Mouse (Mus musculus): ENCODE results near the gene Dgki. TPM values are rescaled to one million over a fixed set of nuclear protein-coding genes. Genes with fewer than 3 reads are reported as not detected.

Gene Dgki
- polyA plus RNA-seq, 1 experiment from 2014 or later, result 4.0 TPM

DNA sequence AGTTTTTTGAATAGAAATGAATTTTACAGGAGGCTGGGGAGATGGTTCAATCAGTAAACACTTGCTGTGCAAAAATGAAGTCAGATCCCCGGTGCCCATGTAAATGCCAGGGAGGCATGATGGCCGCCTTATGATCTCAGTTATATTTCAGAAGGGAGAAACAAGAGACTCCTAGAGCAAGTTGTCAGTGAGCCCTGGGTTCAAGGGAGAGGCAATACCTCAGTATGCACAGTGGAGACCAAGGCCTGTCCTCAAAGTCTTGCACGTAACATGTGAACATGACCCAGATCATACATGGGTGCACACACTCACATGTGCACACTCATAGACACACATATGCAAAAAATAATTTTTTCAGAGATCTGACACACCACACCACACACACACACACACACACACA lies 9.3 kb downstream of the Dgki start:
- H3K27me3 ChIP-seq, result no peaks in the 10 kb centered on the region
- no peak for ATAC-seq (ENCODE audit: low FRiP score)
- 97% methylated on average over 3 of the region's 3 CpGs for WGBS
- no peak overlapping the region for H3K4me3 ChIP-seq (replicated peaks)
- H3K9me3 ChIP-seq, result no peaks in the 10 kb centered on the region
- H3K36me3 ChIP-seq (replicated peaks), result no peaks in the 10 kb centered on the region
- no peak overlapping the region for H3K9ac ChIP-seq
- peaks cover 7% of the 10 kb centered on the region for H3K4me1 ChIP-seq
- H3K27ac ChIP-seq, result no peak overlapping the region
- H3K4me2 ChIP-seq, result no peak overlapping the region

DNA sequence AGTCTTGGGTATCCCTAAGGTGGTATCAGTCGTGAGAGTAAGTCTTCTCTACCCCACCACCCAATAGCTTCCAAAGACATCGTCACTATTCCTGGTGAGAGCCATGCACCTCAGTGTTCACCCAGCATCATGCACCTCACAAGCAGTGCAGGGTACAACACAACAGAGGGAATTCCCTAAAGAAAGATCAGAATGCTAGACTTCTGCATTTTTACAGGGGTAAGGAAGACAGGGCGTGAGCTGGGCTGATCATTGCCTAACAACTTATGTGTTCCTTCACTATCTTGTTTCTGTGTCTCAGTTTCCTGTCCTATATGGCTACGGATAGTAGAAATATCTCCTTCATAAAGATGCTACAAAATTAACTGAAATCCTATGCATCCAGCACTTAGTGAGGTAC lies 13.8 kb downstream of the Dgki start:
- Histone ChIP-seq H3K4me2 (no peak overlapping the region), H3K4me3 (replicated peaks) (no peak overlapping the region), H3K36me3 (replicated peaks) (no peaks in the 10 kb centered on the region), H3K4me1 (no peaks in the 10 kb centered on the region), H3K9ac (no peak overlapping the region), H3K27me3 (no peaks in the 10 kb centered on the region), H3K9me3 (no peaks in the 10 kb centered on the region), H3K27ac (no peak overlapping the region)
- no peak for ATAC-seq (ENCODE audit: low FRiP score)
- 90% methylated on average over 4 of the region's 4 CpGs for WGBS

DNA sequence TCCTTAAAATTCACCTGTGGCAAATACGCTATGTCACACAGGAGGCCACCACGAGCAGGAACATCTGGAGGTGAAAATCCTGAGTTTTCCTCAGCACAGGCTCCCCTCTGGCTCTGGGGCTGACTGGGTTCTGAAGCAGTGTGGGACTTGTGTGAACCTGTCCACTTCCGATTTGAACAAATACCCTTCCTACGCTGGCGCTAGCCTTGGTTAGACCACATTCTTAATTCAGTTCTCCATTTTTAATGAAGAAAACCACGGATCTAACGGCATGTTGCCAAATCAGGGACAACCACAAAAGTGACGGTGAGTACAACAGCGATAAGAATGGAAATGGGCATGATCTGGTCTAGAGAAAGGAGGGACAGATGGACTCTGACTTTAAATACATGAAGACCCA lies 15.1 kb downstream of the Dgki start:
- H3K4me3 ChIP-seq (replicated peaks), result no peak overlapping the region
- H3K36me3 ChIP-seq (replicated peaks), result no peaks in the 10 kb centered on the region
- H3K27me3 ChIP-seq, result no peaks in the 10 kb centered on the region
- H3K4me2 ChIP-seq, result no peak overlapping the region
- H3K4me1 ChIP-seq, result no peaks in the 10 kb centered on the region
- H3K9me3 ChIP-seq, result no peaks in the 10 kb centered on the region
- no peak for ATAC-seq (ENCODE audit: low FRiP score)
- H3K9ac ChIP-seq, result no peak overlapping the region
- 93% methylated on average over 9 of the region's 9 CpGs for WGBS
- H3K27ac ChIP-seq, result no peak overlapping the region

DNA sequence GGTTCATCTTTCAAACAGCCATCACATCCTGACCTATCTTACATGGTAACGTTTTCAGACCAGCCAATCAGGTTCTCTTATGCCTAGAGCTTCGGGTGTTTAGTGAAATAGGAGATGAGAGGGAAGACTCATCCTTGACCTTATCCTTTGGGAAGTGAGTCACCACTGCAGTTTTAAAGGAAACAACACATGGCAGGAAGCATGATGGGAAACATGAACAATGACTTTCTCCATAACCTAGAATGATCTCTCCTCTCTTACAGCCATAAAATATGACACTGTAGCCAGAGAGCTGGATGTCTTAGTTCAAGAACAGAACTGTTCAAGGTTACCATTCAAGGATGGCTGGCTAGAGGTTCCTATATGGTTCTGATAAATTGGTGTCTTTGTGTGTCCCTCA lies 16.6 kb downstream of the Dgki start:
- Histone ChIP-seq H3K9ac (no peak overlapping the region), H3K4me1 (no peaks in the 10 kb centered on the region)

DNA sequence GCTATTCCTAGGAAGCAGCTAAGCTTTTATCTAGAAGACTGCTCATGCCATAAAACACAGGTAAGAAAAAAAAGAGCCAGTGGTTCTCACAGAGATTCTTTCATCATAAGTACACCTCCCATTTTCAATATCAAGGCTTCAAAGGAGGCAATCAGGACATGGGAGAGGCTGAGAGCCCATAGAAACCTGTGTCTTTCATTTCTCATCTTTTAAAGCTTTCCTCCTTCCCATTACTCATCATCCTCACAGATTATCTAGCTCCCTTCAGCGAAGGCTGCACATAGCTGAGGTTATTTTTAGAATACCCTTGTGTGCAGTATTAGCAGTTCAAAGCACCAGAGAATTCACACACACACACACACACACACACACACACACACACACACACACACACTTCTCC lies 17.3 kb downstream of the Dgki start:
- H3K27ac ChIP-seq, result no peak overlapping the region
- 67% methylated on average over 1 of the region's 1 CpGs for WGBS
- no peak overlapping the region for H3K4me2 ChIP-seq
- no peaks in the 10 kb centered on the region for H3K27me3 ChIP-seq
- ATAC-seq (ENCODE audit: low FRiP score), result no peak
- H3K4me1 ChIP-seq, result no peaks in the 10 kb centered on the region
- H3K9me3 ChIP-seq, result no peaks in the 10 kb centered on the region
- H3K4me3 ChIP-seq (replicated peaks), result no peak overlapping the region
- H3K9ac ChIP-seq, result no peak overlapping the region
- no peaks in the 10 kb centered on the region for H3K36me3 ChIP-seq (replicated peaks)

More for the DNA sequence above, 16.6 kb downstream of the Dgki start:
- Histone ChIP-seq H3K4me2 (no peak overlapping the region), H3K27me3 (no peaks in the 10 kb centered on the region), H3K27ac (no peak overlapping the region), H3K36me3 (replicated peaks) (no peaks in the 10 kb centered on the region), H3K4me3 (replicated peaks) (no peak overlapping the region), H3K9me3 (no peaks in the 10 kb centered on the region)
- 75% methylated on average over 2 of the region's 2 CpGs for WGBS
- ATAC-seq (ENCODE audit: low FRiP score), result no peak

DNA sequence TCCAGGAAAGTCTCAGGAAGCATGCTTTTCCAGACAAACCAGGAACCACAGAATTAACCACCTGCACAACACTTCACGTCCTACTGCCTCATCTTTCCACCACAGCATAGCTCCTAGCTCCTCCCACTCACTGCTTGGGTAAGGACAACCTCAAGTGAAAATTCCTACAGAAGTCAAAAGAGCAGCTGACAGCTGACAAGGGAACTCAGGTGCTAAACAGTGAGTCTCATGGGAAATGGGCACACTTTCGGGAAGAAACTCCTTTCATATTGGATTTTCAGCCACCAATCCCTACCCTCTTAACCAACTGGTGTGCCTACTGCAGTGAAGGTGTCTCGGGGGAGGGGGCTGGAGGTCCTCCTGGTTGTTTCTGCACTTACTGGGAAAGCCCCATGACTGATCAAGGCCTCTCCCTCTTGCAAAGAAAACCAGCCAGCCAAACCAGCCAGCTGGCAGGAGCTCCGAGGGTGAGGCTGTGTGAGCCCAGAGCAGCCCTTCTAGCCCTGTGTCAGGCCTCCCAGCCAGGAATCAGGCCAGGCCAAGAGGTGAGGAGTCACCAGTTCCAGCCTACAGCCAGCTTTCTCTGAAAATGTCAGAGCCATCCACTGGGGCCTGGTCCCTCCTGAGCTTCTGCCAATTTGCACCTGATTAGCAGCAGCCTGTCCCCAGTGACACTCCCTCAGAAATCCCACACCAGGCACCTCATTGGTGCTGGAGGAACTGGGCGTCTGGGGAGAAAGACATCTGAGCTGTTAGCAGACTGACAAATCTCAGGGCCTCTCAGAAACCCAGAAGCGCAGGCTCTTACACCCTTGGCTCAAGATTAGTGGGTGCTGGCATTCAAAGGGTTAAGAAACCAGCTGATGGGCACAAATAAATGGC lies 22.9 kb downstream of the Dgki start:
- no peaks in the 10 kb centered on the region for H3K27me3 ChIP-seq
- 58% methylated on average over 6 of the region's 6 CpGs for WGBS
- no peak overlapping the region for H3K27ac ChIP-seq
- H3K4me2 ChIP-seq, result no peak overlapping the region
- H3K4me1 ChIP-seq, result peaks cover 7% of the 10 kb centered on the region
- H3K36me3 ChIP-seq (replicated peaks), result no peaks in the 10 kb centered on the region
- H3K9me3 ChIP-seq, result no peaks in the 10 kb centered on the region
- no peak overlapping the region for H3K9ac ChIP-seq
- ATAC-seq (ENCODE audit: low FRiP score), result no peak
- no peak overlapping the region for H3K4me3 ChIP-seq (replicated peaks)

DNA sequence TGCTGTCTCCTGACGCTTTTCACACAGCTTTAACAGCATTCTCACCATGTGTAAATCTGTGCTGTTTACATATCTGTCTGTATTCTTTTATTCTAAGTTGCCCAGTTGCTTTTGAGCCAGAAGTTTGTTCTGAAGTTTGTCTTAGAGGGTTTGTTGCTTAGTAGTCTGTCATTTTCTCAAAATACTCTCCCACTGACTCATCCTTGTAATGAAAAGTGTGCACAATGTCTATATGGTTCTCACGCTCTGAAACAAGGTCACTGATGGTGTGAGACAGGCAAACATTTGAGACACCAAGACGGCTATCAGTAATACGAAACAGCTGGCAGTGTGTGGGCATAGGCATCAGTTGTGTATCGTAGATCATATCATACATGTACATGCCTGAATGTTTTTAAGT lies 23.8 kb downstream of the Dgki start:
- no peaks in the 10 kb centered on the region for H3K27me3 ChIP-seq
- H3K36me3 ChIP-seq (replicated peaks), result no peaks in the 10 kb centered on the region
- no peak overlapping the region for H3K4me3 ChIP-seq (replicated peaks)
- ATAC-seq (ENCODE audit: low FRiP score), result no peak
- no peak overlapping the region for H3K9ac ChIP-seq
- peaks cover 7% of the 10 kb centered on the region for H3K4me1 ChIP-seq
- no peaks in the 10 kb centered on the region for H3K9me3 ChIP-seq
- no peak overlapping the region for H3K4me2 ChIP-seq
- WGBS, result 83% methylated on average over 5 of the region's 5 CpGs
- H3K27ac ChIP-seq, result no peak overlapping the region

DNA sequence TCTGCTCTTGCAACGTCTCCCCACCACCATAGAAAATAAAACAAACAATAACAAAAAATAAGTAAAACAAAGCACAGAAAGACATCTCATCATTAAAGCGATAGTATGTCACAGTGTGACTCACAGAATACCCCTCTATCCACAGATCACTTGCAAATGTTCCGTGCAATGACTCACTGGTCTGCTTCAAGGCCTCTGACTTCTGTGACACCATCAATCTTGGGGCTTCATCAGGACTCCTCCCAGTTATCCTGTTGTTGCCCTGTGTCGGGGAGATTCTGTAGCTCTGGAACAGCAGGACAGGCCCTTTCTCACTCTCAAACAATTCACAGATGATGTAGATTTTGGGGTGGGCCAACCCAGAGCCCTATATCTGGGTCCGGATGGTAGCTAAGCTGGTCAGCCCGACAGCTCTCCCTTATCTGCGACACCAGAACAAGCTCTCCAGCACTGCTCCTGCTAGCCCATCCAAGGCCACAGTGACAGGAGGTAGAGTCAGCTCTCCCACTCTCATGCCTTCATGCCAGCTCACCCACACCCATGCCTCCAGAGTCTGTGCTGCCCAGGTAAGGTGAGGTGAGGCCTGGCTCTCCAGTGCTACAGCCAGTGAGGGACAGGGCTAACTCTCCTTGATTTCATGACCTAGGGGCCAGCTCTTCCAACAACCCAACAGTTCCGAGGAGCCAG lies 28.9 kb downstream of the Dgki start:
- 91% methylated on average over 8 of the region's 8 CpGs for WGBS
- no peaks in the 10 kb centered on the region for H3K36me3 ChIP-seq (replicated peaks)
- no peak overlapping the region for H3K4me2 ChIP-seq
- H3K27me3 ChIP-seq, result no peaks in the 10 kb centered on the region
- no peak overlapping the region for H3K4me3 ChIP-seq (replicated peaks)
- H3K9ac ChIP-seq, result no peak overlapping the region
- H3K9me3 ChIP-seq, result no peaks in the 10 kb centered on the region
- ATAC-seq (ENCODE audit: low FRiP score), result no peak
- H3K27ac ChIP-seq, result no peak overlapping the region
- H3K4me1 ChIP-seq, result no peaks in the 10 kb centered on the region

DNA sequence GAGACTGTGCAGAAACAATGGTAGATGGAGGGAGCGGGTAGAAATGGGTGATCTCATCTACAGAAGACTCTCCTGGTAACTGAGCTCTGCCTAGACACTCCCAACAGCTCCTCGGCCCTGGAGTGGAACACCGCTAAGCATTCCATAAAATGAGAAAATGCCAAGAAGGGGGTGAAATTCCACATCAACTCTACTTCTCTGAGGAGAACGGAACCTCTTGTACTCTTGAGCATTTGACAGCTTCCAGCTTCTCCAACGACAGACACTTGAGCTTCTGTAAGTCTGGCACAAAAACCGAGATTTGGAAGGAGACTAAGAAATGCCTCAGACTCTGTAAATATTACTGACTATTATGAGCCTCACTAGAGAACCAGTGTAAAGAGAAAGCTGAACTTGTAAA lies 31.4 kb downstream of the Dgki start:
- ATAC-seq (ENCODE audit: low FRiP score), result no peak
- H3K4me2 ChIP-seq, result no peak overlapping the region
- no peaks in the 10 kb centered on the region for H3K9me3 ChIP-seq
- no peak overlapping the region for H3K4me3 ChIP-seq (replicated peaks)
- H3K27ac ChIP-seq, result no peak overlapping the region
- WGBS, result 90% methylated on average over 6 of the region's 6 CpGs
- no peaks in the 10 kb centered on the region for H3K36me3 ChIP-seq (replicated peaks)
- no peaks in the 10 kb centered on the region for H3K27me3 ChIP-seq
- no peaks in the 10 kb centered on the region for H3K4me1 ChIP-seq
- H3K9ac ChIP-seq, result no peak overlapping the region

DNA sequence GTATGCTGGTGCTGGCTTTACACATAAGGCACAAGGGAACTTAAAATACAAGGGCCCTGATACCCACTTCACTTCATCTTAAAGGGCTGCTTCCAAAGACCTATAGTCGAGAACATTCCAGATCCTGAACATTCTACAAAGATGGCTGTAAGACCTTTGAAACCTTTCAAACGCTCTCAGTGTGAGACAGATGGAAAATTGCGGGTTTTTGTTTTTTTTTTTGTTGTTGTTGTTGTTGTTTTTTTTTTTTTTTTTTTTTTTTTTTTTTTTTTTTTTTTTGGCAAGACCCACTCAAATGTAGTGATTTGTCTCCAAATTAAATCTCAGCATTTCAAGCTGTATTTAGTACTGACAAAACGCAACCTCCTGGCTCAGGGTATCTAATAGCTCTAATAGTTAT lies 32.0 kb downstream of the Dgki start:
- no peak overlapping the region for H3K4me3 ChIP-seq (replicated peaks)
- no peaks in the 10 kb centered on the region for H3K27me3 ChIP-seq
- H3K36me3 ChIP-seq (replicated peaks), result no peaks in the 10 kb centered on the region
- ATAC-seq (ENCODE audit: low FRiP score), result no peak
- no peaks in the 10 kb centered on the region for H3K9me3 ChIP-seq
- WGBS, result 81% methylated on average over 4 of the region's 4 CpGs
- H3K4me2 ChIP-seq, result no peak overlapping the region
- H3K27ac ChIP-seq, result no peak overlapping the region
- H3K4me1 ChIP-seq, result no peaks in the 10 kb centered on the region
- H3K9ac ChIP-seq, result no peak overlapping the region

DNA sequence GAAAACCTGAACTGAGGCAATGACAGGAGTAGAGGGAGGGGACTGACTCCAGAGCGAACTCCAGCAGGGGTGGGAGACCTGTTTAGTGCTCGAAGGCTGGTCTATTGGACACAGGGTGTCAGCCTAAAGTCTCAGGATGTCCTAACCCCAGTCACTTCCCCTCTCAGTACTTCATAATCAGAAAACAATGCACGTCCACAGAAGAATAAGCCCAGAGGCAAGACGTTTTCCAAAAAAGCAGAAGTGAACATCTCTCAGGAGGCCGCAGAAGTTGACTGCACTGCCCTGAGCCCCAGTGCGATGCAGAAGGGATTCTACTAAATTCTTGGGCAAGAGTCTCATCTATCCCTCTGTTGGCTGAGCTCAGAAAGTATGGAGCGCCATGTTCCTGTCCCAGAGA lies 37.5 kb downstream of the Dgki start:
- ATAC-seq (ENCODE audit: low FRiP score), result no peak
- 92% methylated on average over 7 of the region's 7 CpGs for WGBS

DNA sequence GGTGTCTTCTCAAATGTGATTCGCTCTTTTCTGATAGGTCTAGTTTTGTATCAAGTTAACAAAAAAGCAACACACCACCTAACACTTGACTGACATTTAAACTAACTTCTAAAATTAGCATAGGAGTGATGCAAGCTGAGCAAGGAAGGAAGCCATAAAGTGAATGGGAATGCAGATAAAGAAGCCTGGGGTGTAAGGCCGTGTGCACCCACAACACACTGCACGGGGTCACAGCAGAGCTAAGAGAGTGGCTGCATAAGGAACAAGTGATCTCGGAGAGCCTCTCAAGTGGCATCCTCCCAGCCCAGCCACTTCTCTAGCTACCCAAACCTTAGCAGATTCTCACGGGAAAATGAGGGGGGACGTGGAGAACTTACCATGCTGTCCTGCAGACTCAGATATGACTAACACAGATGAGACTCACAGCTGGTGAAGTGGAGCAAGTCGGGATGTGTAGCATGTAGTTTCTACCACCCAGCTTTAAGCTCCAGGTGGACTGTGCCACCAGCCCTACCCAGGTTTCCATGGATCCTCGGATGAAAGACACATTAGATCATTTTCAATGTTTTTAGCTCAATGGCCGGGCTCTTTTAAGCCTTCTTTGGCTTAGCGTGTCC lies 38.6 kb downstream of the Dgki start:
- Histone ChIP-seq H3K9ac (no peak overlapping the region), H3K4me3 (replicated peaks) (no peak overlapping the region), H3K9me3 (no peaks in the 10 kb centered on the region), H3K4me2 (no peak overlapping the region), H3K4me1 (no peaks in the 10 kb centered on the region), H3K27ac (no peak overlapping the region), H3K36me3 (replicated peaks) (no peaks in the 10 kb centered on the region), H3K27me3 (no peaks in the 10 kb centered on the region)
- 81% methylated on average over 10 of the region's 10 CpGs for WGBS
- ATAC-seq (ENCODE audit: low FRiP score), result no peak

More for the DNA sequence above, 37.5 kb downstream of the Dgki start:
- H3K9me3 ChIP-seq, result no peaks in the 10 kb centered on the region
- H3K9ac ChIP-seq, result no peak overlapping the region
- no peaks in the 10 kb centered on the region for H3K4me1 ChIP-seq
- H3K27me3 ChIP-seq, result no peaks in the 10 kb centered on the region
- no peak overlapping the region for H3K27ac ChIP-seq
- H3K4me3 ChIP-seq (replicated peaks), result no peak overlapping the region
- H3K36me3 ChIP-seq (replicated peaks), result no peaks in the 10 kb centered on the region
- no peak overlapping the region for H3K4me2 ChIP-seq
